Mouse (Mus musculus) liver, adult 2 months (tissue): ENCODE results near the gene Dyrk1a. TPM values are rescaled to one million over a fixed set of nuclear protein-coding genes. Genes with fewer than 3 reads are reported as not detected.
A peak's percentile ranks its signal among the peaks of the same experiment; 100 is the strongest.

ENCODE experiments used
- DNase-seq: peaks from one replicate; pipeline ENCODE4 v3.0.0-alpha.2; 2011; ENCODE audit warnings: low read depth, low spot score; ENCODE audit errors: extremely low read depth
- H3K27ac ChIP-seq: fragments of 200-500 bp; replicated peaks from 2 replicates; pipeline ENCODE4 v1.5.1; 2012; ENCODE audit warnings: low read depth, mild to moderate bottlenecking, control low read depth, inconsistent platforms, low read length; ENCODE audit not compliant: insufficient read depth
- H3K27me3 ChIP-seq: fragments of 200-500 bp; 2 replicates; pipeline ENCODE4 v1.6.1; 2012; ENCODE audit warnings: mild to moderate bottlenecking, moderate library complexity, low read length, inconsistent platforms; ENCODE audit not compliant: control insufficient read depth, insufficient read depth
- H3K36me3 ChIP-seq: fragments of 200-500 bp; 2 replicates; pipeline ENCODE4 v1.6.1; 2012; ENCODE audit warnings: low read length, inconsistent platforms; ENCODE audit not compliant: control insufficient read depth, insufficient read depth
- H3K4me1 ChIP-seq: fragments of 200-500 bp; 2 replicates; pipeline ENCODE4 v1.6.1; 2011; ENCODE audit warnings: low read length; ENCODE audit not compliant: control insufficient read depth, insufficient read depth
- H3K4me3 ChIP-seq: fragments of 200-500 bp; 2 replicates; pipeline ENCODE4 v1.5.1; 2011; ENCODE audit warnings: low read depth, mild to moderate bottlenecking, control low read depth, low read length, moderate library complexity; ENCODE audit not compliant: insufficient read depth
- H3K79me2 ChIP-seq: fragments of 200-500 bp; 2 replicates; pipeline ENCODE4 v1.6.1; 2012; ENCODE audit warnings: inconsistent platforms, mild to moderate bottlenecking, low read length, moderate library complexity; ENCODE audit not compliant: control insufficient read depth, insufficient read depth
- H3K9ac ChIP-seq: fragments of 200-500 bp; 2 replicates; pipeline ENCODE4 v1.6.1; 2012; ENCODE audit warnings: low read depth, mild to moderate bottlenecking, control low read depth, inconsistent platforms, low read length
- CTCF ChIP-seq: fragments of 200-500 bp; IDR thresholded peaks from 2 replicates; pipeline ENCODE4 v1.5.1; 2011; ENCODE audit warnings: low read depth, low read length, control low read depth
- POLR2A ChIP-seq: fragments of 200-500 bp; IDR thresholded peaks from 2 replicates; pipeline ENCODE4 v1.6.1; 2011; ENCODE audit warnings: low read length, control low read depth; ENCODE audit not compliant: insufficient read depth; ENCODE audit errors: extremely low read depth
- WGBS: fragments of 180-500 bp; shearing (Covaris S2); methylation state at CpG from one replicate; pipeline ENCODE4 v1.1.7; 2018; 5-methylcytosine and 5-hydroxymethylcytosine counted together
- polyA plus RNA-seq: library from polyadenylated mRNA; depleted of rRNA; stranded (reverse); fragments of >200 nt; gene quantifications from 2 replicates; pipeline ENCODE4 v1.2.3, GENCODE M21; 2012
- total RNA-seq: library from RNA; depleted of rRNA; stranded (reverse); fragments of >200 nt; gene quantifications from 2 replicates; pipeline ENCODE4 v1.2.3, GENCODE M21; 2014

Dyrk1a gene
- total and polyA plus RNA-seq, 2 experiments, result 12.2 to 13.6 TPM

DNA sequence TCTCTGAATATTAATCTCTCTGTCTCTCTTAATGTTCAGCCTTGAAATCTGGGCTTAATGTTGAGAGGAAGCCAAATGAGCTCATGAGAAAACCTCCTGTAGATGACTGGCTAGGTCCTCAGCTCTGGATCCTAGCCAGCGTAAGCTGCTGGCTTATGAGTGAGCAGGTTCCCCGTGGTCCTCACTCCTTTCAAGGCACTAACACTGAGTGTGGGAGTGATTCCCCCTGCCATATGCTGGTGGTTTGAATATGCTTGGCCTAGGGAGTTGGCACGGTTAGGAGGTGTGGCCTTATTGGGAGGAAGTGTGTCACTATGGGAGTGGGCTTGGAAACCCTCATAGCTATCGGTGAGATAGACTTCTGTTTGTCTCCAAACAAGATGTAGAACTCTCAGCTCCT, 55.1 kb downstream of the Dyrk1a start:
- no peak for DNase-seq
- Histone ChIP-seq H3K4me1 (peaks cover 30% of the 10 kb centered on the region), H3K79me2 (peaks cover 37% of the 10 kb centered on the region), H3K27ac (no peak overlapping the region), H3K4me3 (no peak overlapping the region), H3K27me3 (no peaks in the 10 kb centered on the region), H3K36me3 (peaks cover 4% of the 10 kb centered on the region; the same call in 1 of the 2 replicates), H3K9ac (no peak overlapping the region)
- WGBS, result 68% methylated on average over 4 of the region's 4 CpGs
- no peak for TF ChIP-seq POLR2A

DNA sequence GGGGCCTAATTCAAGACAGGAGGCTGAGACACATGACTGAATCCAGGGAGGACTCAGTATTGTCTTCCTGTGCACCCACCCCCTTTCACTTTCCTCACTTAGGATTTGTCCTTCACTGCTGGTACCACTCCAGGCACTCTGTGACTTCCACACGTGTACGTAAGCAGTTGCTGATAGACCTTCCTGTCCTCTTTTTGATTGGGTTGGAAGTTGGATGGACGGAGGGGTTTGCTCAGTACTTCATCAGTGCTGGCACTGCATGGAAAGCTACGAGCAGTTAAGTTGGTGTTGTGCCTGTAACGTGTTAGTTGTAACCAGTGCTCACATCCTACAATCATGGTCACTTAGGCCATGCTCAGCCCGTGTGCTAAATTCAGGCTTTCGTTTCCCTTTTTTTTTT, 55.8 kb downstream of the Dyrk1a start:
- no peaks in the 10 kb centered on the region for H3K36me3 ChIP-seq
- WGBS, result 81% methylated on average over 7 of the region's 7 CpGs
- 0 out of 2 replicates have a peak overlapping the region, but pooled peaks have one; percentile 17 for H3K9ac ChIP-seq
- DNase-seq, result no peak
- peaks cover 30% of the 10 kb centered on the region for H3K4me1 ChIP-seq
- TF ChIP-seq POLR2A (no peak), CTCF (no peak)
- H3K4me3 ChIP-seq, result no peak overlapping the region
- H3K79me2 ChIP-seq, result peaks cover 32% of the 10 kb centered on the region
- H3K27me3 ChIP-seq, result no peaks in the 10 kb centered on the region
- no peak overlapping the region for H3K27ac ChIP-seq

DNA sequence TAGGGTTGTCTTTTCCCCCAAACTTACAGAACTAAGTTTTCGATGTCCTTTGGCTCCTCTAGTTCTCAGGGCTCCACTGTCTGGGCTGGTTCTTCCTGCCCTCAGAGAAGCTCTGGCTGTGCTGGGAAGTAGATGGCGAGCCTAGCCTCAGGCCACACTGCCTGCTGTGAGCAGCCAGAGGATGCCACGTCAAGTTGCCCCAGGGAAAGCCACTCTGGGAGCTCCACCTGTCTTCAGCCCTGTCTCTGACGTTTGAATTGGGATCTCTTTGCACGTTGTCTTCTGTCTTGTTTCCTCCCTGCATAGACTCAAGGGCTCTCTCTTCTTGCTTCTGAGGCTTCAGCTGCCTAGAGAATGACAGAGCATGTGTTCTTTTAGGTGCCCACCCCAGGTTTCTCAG, 57.9 kb downstream of the Dyrk1a start:
- TF ChIP-seq CTCF, result no peak
- TF ChIP-seq POLR2A, result no peak
- Histone ChIP-seq H3K27me3 (no peaks in the 10 kb centered on the region), H3K27ac (no peak overlapping the region), H3K4me3 (no peak overlapping the region), H3K4me1 (peaks cover 33% of the 10 kb centered on the region), H3K79me2 (peaks cover 27% of the 10 kb centered on the region), H3K36me3 (no peaks in the 10 kb centered on the region), H3K9ac (no peak overlapping the region)
- no peak for DNase-seq
- 59% methylated on average over 5 of the region's 5 CpGs for WGBS

DNA sequence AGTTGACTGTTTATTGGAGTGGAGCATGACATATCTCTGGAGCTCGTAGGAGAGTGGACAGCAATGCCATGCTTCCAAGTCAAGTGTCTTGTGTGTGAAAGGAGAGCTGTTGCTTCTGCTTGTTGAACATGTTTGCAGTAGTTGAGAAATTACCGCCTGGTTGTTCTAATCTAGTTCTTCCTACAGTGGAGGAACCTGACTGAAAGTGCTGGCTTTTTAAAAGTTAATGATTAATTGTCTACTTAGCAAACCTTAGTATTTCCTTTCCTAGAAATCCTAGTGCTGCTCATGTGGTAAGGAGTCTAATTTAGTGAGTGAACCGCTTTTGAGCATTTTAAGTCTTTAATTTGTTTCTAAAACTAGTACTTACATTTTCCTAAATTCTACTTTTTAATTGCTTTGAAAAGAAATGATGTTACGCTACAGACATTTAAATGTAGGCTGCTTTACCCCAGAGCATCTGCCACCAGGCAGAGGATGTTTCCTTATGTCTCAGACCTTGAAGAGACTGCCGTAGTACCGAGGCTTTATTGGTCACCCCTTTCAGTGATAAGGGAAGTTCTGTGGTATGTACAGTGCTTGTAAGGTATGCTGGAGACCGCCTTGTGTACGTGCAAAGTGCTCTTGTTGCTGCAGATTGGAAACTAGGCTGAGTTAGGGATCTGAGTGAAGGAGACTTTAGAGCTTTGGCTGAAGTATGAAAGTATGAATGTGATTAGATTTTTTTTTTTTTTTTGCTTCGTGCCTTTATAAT, 59.3 kb downstream of the Dyrk1a start:
- no peak for TF ChIP-seq CTCF
- TF ChIP-seq POLR2A, result no peak

DNA sequence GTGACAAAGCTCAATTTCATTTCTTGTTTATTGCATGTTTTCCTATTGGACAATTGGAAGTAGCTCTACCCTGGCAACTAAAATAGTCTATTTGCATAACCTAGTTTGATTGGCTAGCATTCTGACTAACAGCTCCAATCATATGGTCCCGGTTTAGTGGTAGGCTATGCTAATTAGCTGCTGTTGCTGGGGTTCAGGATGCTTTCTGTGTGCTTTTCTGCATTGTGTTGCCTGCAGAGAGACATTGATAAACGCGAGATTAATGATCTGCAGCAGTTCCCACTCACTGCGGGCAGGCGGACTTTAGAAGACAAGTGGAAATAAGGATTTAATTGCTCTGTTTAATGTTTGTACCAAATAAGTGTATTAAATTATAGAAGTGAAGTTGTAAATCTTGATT, 62.2 kb downstream of the Dyrk1a start:
- Histone ChIP-seq H3K4me1 (peaks cover 28% of the 10 kb centered on the region), H3K79me2 (peaks cover 33% of the 10 kb centered on the region), H3K9ac (no peak overlapping the region), H3K36me3 (no peaks in the 10 kb centered on the region), H3K4me3 (no peak overlapping the region), H3K27ac (no peak overlapping the region), H3K27me3 (no peaks in the 10 kb centered on the region)
- peak; percentile 96 for DNase-seq
- TF ChIP-seq CTCF (no peak), POLR2A (no peak)
- WGBS, result 2% methylated on average over 5 of the region's 5 CpGs

More for the DNA sequence above, 59.3 kb downstream of the Dyrk1a start:
- DNase-seq, result peak; percentile 84
- Histone ChIP-seq H3K9ac (no peak overlapping the region), H3K27ac (peak overlapping the region; percentile 62; the same call in 1 of the 2 replicates), H3K4me3 (no peak overlapping the region), H3K4me1 (peaks cover 34% of the 10 kb centered on the region), H3K36me3 (no peaks in the 10 kb centered on the region), H3K79me2 (peaks cover 32% of the 10 kb centered on the region), H3K27me3 (no peaks in the 10 kb centered on the region)
- 35% methylated on average over 9 of the region's 9 CpGs for WGBS

DNA sequence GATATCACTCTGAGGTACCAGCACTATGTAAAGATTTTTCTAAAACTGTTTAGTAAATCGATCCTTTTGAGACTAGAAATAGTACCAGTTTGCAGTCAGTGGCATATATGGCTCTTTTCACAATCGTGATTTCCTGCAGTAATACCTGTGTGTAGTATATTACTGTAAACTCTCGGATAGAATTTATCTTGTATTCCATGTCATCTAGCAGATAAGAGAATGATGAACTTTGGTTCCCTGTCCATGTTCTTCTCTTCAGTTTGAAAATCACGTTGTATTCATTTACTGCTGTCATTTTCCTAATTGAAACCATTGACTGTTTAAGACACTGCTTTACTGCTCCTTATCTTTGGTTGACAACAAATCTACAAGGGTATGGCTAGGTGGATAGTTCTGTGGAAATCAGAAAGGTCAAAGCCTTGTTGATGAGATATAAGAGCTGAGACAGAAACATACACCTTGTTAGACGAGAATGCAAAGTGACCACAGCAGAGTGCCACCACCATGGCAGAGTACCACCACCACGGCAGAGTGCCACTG, 62.7 kb downstream of the Dyrk1a start:
- Histone ChIP-seq H3K27ac (0 out of 2 replicates have a peak overlapping the region, but pooled peaks have one; percentile 40), H3K4me1 (peaks cover 24% of the 10 kb centered on the region), H3K79me2 (peaks cover 34% of the 10 kb centered on the region), H3K27me3 (no peaks in the 10 kb centered on the region), H3K4me3 (no peak overlapping the region), H3K36me3 (no peaks in the 10 kb centered on the region), H3K9ac (no peak overlapping the region)
- DNase-seq, result peak; percentile 51
- TF ChIP-seq POLR2A (no peak), CTCF (no peak)
- WGBS, result 46% methylated on average over 6 of the region's 6 CpGs
